ENCODE assay signal across 1 mouse cellular context in genomic region chr1:180510442-180510841, GRCm38 (mm10).
TF ChIP-seq lines count a peak whose summit lies in the region.

No protein-coding gene starts in this region.

TF ChIP-seq in CH12.LX, 34 proteins besides CTCF, POLR2A, EP300 and RAD21 (continued from another document):
- no peak for TF ChIP-seq ZC3H11A (IDR thresholded peaks at IDR 0.05; ENCODE audit: low read depth, low read length)
TF ChIP-seq in CH12.LX: peak in this region for 0.
